Mouse (Mus musculus): ENCODE measurements at regions not wholly inside any gene's neighbourhood (a gene's known extent, or its start where the extent isn't known, plus 50 kb on each side); places are given as distances from the start of the nearest gene placed in this dataset.

GRCm38 (mm10) chrX:166725761-166726503, 140.4 kb upstream of the Egfl6 start:
- no peak for DNase-seq (ENCODE audit: low spot score in 2 of 2)

- no peak for DNase-seq (ENCODE audit: low spot score in 2 of 2)
Observed at GRCm38 (mm10) chrX:166718075-166718474, 132.6 kb upstream of the Egfl6 start.

DNA sequence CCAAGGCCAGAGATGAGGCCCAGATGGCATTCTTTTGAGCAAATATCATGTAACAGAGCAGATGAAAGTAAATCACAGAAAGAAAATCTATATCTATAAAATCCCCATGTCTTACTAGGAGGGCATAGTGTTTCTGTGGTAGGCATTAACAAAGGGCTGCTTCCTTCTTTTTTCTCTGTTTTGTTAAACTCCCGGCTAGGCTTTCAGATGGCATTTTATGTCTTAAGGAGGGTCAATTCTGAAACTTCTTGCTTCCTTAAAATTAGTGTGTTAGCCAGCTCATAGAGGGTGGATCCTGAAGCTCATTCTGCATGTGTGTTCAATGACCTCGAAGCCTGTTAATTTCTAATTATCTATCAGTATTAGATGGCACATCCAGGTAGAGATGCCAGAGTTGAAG, 123.8 kb upstream of the Egfl6 start:
- DNase-seq (ENCODE audit: low spot score in 2 of 2) = no peak

DNA sequence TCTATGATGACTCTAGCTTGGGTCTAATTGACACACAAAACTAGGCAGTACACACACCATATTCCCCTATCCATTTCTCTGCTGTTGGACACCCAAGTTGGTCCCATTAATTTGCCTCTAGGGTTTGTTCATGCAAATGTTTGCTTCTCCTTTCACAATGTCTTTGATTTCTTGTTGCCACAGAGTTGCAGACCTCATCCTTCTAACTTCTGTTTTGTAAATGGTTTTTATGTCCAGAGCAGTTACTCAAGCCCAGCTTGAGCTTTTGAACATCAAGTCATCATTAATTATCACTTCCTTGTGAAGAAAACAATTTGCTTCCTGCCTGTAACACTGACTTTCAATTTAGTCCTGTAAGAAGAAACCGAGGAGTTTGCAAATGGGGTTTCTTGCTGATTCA, 122.6 kb upstream of the Egfl6 start:
- DNase-seq (ENCODE audit: low spot score in 2 of 2) = no peak

DNA sequence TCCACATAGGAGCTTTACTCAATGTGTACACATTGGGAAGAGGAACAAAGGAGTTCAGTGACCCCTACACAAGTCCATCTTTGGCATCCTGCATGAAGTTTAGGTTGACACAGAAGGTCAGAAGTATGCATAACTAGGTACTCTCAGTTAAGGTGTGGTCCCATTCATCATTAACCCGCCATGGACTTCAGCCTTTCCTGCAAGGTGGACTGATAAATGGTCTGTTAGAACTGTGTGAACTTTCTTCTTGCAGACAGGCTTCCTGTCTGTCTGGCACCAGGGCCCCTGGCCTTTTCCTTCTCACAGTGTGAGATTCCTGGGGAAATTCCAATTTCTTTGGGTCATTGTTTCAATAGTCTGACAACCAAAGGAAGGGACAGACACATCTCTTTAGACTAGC, 121.5 kb upstream of the Egfl6 start:
- no peak for DNase-seq (ENCODE audit: low spot score in 2 of 2)

GRCm38 (mm10) chrX:166704311-166704710, 118.8 kb upstream of the Egfl6 start:
- DNase-seq (ENCODE audit: low spot score in 2 of 2) = peak; percentile 9 to 11

DNA sequence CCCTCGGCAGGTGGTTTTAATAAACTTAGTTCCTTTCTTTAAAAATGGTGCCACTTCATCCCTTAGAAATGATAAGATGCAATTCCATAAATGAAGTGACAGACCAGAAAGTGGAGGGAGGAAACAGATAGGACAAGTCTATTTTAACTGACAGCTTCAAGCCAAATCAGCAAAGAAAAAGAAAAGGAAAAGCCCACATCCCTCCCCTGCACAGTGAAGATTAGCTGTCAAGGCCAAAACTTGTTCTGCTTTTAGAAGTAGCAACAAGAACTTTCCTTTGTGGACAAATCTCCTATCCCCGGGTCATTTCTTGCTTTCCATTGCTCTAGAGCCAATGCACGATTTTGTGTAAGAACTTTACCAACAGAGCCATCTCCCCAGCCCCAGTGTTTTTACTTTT, 108.7 kb upstream of the Egfl6 start:
- DNase-seq (ENCODE audit: low spot score in 2 of 2) = no peak

DNA sequence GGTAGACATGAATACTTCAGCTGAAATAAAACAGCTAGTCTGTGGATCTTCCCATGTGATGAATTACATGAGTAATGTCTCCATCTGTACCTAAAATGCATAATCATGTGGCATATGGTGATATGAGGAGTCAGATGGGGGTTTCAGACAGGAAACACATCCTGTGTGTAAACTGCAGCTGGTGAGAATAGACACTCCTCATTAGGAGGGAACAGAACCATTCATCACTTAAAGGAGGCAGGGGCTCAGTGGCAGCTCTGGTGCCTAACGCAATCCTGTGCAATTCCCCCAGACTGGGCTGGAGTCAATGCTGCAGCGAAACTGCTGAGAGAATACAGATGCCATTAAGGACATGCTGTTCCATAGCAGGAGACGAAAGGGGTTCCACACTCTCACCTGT, 103.3 kb upstream of the Egfl6 start:
- DNase-seq (ENCODE audit: low spot score in 2 of 2) = peak; percentile 7 to 21

DNA sequence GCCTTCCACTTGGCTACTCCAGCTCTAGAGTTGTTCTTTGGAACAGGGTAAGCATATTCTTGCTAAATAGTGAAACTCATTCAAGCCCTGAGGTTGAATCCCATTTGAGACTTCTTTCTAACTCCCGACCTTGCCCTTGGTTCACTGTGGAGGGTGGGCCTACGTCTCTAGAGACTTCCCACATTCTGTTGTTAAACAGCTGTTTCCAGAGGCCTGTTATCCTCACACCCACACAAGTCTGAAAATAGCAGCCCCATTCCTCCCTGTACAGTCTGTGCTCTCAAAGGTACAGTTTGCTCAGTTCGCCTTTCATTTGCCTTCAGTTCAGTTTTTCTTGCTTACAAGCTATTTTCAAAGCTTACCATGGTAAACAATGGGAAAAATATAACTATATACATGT, 87.9 kb upstream of the Egfl6 start:
- DNase-seq (ENCODE audit: low spot score in 2 of 2) = no peak

DNA sequence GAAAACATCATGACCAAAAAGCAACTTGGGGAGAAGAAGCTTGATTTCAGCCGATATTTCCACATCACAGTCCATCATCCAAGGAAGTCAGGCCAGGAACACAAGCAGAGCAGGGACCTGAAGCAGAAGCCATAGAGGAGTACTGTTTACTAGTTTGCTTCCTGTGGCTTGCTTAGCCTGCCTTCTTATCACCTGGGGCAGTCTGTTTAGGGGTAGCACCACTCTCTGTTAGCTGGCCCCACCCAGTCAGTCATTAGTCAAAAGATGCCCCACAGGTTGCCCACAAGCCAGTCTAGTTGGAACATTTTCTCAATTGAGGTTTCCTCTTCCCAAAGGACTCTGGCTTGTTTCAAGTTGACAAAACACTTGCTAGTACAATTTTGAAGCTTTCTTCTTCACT, 87.1 kb upstream of the Egfl6 start:
- DNase-seq (ENCODE audit: low spot score in 2 of 2) = no peak

- no peak for DNase-seq (ENCODE audit: low spot score in 2 of 2)
Observed at GRCm38 (mm10) chrX:166671853-166672252, 86.3 kb upstream of the Egfl6 start.

GRCm38 (mm10) chrX:166666304-166666703, 80.8 kb upstream of the Egfl6 start:
- no peak for DNase-seq (ENCODE audit: low spot score in 2 of 2)

- peak in 1 of 2 experiments; percentile 20 for DNase-seq (ENCODE audit: low spot score in 2 of 2)
Observed at GRCm38 (mm10) chrX:166661808-166662207, 76.3 kb upstream of the Egfl6 start.

DNA sequence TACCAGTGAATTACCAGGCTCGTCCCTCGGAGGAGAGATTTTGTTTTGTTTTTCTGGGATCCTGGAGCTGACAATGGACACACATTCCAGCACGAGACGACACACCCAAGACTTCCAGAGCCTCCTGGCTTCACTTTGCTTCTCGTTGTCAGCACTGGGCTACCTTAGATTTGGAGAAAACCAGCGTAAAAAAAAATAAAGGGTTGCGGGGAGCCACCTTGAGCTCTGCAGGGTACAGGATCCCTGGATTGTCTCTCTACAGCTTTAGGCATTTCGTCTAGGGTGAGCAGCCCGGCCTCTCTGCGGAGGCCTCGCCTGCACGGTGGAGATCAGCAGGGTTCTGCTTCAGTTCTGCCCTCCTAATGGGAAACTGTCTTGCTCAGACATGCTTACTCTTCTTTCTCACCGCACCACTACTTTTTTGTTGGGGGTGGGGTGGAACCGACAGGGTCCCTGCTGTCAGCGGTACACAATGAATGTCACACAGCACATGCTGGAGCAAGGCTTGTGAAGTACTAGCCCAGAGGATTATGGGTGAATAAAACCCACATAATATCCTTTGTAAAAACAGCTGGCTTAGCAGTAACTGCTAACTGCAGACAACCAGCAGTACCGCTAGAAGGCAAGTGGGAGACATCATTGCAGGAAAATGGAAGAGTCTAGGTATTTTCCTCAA, 75.7 kb upstream of the Egfl6 start:
- peak; percentile 45 to 62 for DNase-seq (ENCODE audit: low spot score in 2 of 2)

DNA sequence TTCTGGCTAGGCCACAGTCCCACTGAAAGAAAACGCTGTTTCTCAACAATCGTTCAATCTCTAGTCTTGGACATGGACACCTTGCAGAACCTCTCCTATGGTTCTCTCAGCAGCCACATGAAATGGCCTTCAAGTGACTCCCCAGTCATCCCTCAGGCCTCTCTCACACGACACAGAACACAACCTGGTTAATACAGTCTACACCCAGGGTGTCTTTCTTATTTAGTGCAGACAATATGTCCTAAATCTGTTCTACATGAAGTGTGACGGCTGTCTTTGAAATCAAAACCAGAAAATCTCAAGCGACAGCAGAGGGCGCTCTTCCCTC, 75.2 kb upstream of the Egfl6 start:
- DNase-seq (ENCODE audit: low spot score in 2 of 2) = no peak

DNA sequence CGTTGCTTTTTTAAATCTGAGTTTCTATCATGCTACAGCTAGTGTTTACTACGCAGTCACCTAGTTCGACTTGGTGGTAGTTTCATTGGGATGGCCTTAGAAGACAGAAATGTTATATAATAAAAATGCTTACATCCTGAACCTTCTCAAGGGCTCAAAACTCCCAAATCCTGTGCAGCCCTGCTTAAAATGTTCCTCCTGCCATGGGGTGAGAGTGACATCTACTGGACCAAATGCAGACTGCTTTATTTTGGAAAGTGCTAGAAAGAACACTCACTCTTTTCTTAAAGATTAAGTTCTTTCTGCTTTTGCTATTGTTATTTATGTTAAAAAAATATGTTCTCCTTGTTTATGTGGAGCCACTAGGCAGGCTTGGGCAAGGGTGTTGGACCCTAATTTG, 66.9 kb upstream of the Egfl6 start:
- DNase-seq (ENCODE audit: low spot score in 2 of 2) = peak in 1 of 2 experiments; percentile 28

- no peak for DNase-seq (ENCODE audit: low spot score in 2 of 2)
Observed at GRCm38 (mm10) chrX:166645713-166646112, 60.2 kb upstream of the Egfl6 start.

- no peak for DNase-seq (ENCODE audit: low spot score in 2 of 2)
Observed at GRCm38 (mm10) chrX:166641256-166641655, 55.7 kb upstream of the Egfl6 start.

DNA sequence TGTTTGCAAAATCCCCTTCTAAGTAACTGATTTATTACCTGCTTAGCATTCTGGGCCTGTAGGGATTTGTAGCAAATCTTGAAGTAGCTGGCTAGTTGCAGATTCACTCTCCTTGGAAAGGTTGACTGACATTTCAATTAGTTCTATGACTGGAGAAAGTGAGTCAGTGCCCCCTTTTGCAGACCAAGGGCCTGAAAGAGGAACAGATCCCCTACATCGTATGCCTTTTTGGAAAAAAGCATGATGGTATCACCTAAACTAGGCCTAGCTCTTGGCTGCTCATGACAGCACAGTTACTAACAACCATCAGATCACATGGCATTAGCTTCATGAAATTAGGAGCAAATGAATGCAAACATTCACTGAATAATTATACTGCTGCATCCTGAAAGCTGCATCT, 54.7 kb upstream of the Egfl6 start:
- DNase-seq (ENCODE audit: low spot score in 2 of 2) = no peak

Measured in layer of hippocampus, adult 8-10 months (tissue).